Mouse (Mus musculus) kidney, embryonic 14.5 days (tissue): Measurements from ENCODE around the gene Cacnb4. TPM values are rescaled to one million over a fixed set of nuclear protein-coding genes. Genes with fewer than 3 reads are reported as not detected.

Experiments
- ATAC-seq: fragments of 200-750 bp; cut with Nextera tagmentation; 2 replicates; pipeline ENCODE4 v1.8.0; 2017; ENCODE audit warnings: moderate number of reproducible peaks, mild to moderate bottlenecking, moderate TSS enrichment, moderate library complexity; ENCODE audit not compliant: low FRiP score, low TSS enrichment
- H3K27ac ChIP-seq: fragments of 300-500 bp; sonication (generic); 2 replicates; pipeline ENCODE4 v1.5.1; 2014; ENCODE audit warnings: low read depth, mild to moderate bottlenecking, low read length, moderate library complexity, mixed read lengths
- H3K27me3 ChIP-seq: fragments of 300-500 bp; sonication (generic); 2 replicates; pipeline ENCODE4 v1.6.1; 2014; ENCODE audit warnings: mild to moderate bottlenecking, low read length; ENCODE audit not compliant: control insufficient read depth, insufficient read depth
- H3K36me3 ChIP-seq: fragments of 300-500 bp; sonication (generic); 2 replicates; pipeline ENCODE4 v1.6.1; 2014; ENCODE audit warnings: low read length, mixed read lengths; ENCODE audit not compliant: control insufficient read depth, insufficient read depth
- H3K4me1 ChIP-seq: fragments of 300-500 bp; sonication (generic); 2 replicates; pipeline ENCODE4 v1.6.1; 2014; ENCODE audit warnings: low read length, mixed read lengths; ENCODE audit not compliant: control insufficient read depth, insufficient read depth
- H3K4me2 ChIP-seq: fragments of 300-500 bp; sonication (generic); replicated peaks from 2 replicates; pipeline ENCODE4 v1.6.1; 2014; ENCODE audit warnings: low read depth, mild to moderate bottlenecking, low read length
- H3K4me3 ChIP-seq: fragments of 300-500 bp; sonication (generic); 2 replicates; pipeline ENCODE4 v1.5.1; 2014; ENCODE audit warnings: mild to moderate bottlenecking, low read length
- H3K9ac ChIP-seq: fragments of 300-500 bp; sonication (generic); 2 replicates; pipeline ENCODE4 v1.6.1; 2014; ENCODE audit warnings: low read depth, mild to moderate bottlenecking, low read length, moderate library complexity
- H3K9me3 ChIP-seq: fragments of 300-500 bp; sonication (generic); 2 replicates; pipeline ENCODE4 v1.6.1; 2016; ENCODE audit warnings: low read length; ENCODE audit not compliant: control insufficient read depth
- WGBS: fragments of 180-500 bp; shearing (Covaris S2); extraction: QIAGEN DNeasy Blood & Tissue Kit; methylation state at CpG from one replicate; pipeline ENCODE4 v1.1.7; 2014; 5-methylcytosine and 5-hydroxymethylcytosine counted together
- polyA plus RNA-seq: library from polyadenylated mRNA; unstranded; fragments of >200 nt; fragmentation: Nextera tagmentation; extraction: Ambion mirVana; gene quantifications from 2 replicates; pipeline ENCODE4 v1.2.1, GENCODE M21; 2014

Cacnb4 gene
- polyA plus RNA-seq, 1 experiment from 2014 or later, result 4.3 TPM

GRCm38 (mm10) chr2:52435919-52436632 lies 240.6 kb downstream of the Cacnb4 start:
- no peaks in the 10 kb centered on the region for H3K9me3 ChIP-seq
- no peaks in the 10 kb centered on the region for H3K27me3 ChIP-seq
- no peak overlapping the region for H3K4me2 ChIP-seq
- 75% methylated on average over 14 of the region's 14 CpGs for WGBS
- H3K4me1 ChIP-seq, result no peaks in the 10 kb centered on the region
- no peaks in the 10 kb centered on the region for H3K36me3 ChIP-seq
- no peak overlapping the region for H3K27ac ChIP-seq
- no peak overlapping the region for H3K4me3 ChIP-seq
- H3K9ac ChIP-seq, result no peak overlapping the region
- ATAC-seq, result no peak

- H3K9ac ChIP-seq, result no peak overlapping the region
- no peak overlapping the region for H3K4me2 ChIP-seq
- H3K27me3 ChIP-seq, result no peaks in the 10 kb centered on the region
- ATAC-seq, result no peak
- H3K4me1 ChIP-seq, result no peaks in the 10 kb centered on the region
- H3K4me3 ChIP-seq, result no peak overlapping the region
- 63% methylated on average over 7 of the region's 7 CpGs for WGBS
- no peaks in the 10 kb centered on the region for H3K9me3 ChIP-seq
- H3K27ac ChIP-seq, result no peak overlapping the region
- no peaks in the 10 kb centered on the region for H3K36me3 ChIP-seq
These were observed 243.3 kb downstream of the Cacnb4 start for GRCm38 (mm10) chr2:52433365-52433764.

GRCm38 (mm10) chr2:52427383-52427782 lies 249.2 kb downstream of the Cacnb4 start:
- H3K4me2 ChIP-seq, result no peak overlapping the region
- no peak for ATAC-seq
- 0 out of 2 replicates have a peak, but pooled peaks cover 10% of the 10 kb centered on the region for H3K4me1 ChIP-seq
- no peaks in the 10 kb centered on the region for H3K36me3 ChIP-seq
- no peak overlapping the region for H3K9ac ChIP-seq
- H3K27me3 ChIP-seq, result no peaks in the 10 kb centered on the region
- no peaks in the 10 kb centered on the region for H3K9me3 ChIP-seq
- 81% methylated on average over 3 of the region's 3 CpGs for WGBS
- no peak overlapping the region for H3K4me3 ChIP-seq
- no peak overlapping the region for H3K27ac ChIP-seq

GRCm38 (mm10) chr2:52426041-52426440 lies 250.6 kb downstream of the Cacnb4 start:
- H3K36me3 ChIP-seq, result no peaks in the 10 kb centered on the region
- no peak overlapping the region for H3K9ac ChIP-seq
- WGBS, result 95% methylated on average over 3 of the region's 3 CpGs
- H3K9me3 ChIP-seq, result no peaks in the 10 kb centered on the region
- peaks cover 20% of the 10 kb centered on the region for H3K4me1 ChIP-seq
- no peak overlapping the region; the same call in 1 of the 2 replicates for H3K4me2 ChIP-seq
- H3K27ac ChIP-seq, result no peak overlapping the region
- no peak for ATAC-seq
- no peaks in the 10 kb centered on the region for H3K27me3 ChIP-seq
- H3K4me3 ChIP-seq, result no peak overlapping the region

- H3K27me3 ChIP-seq, result no peaks in the 10 kb centered on the region
- peak overlapping the region; percentile 96 for H3K4me3 ChIP-seq
- H3K9ac ChIP-seq, result peak overlapping the region; percentile 96; the same call in 1 of the 2 replicates
- no peak overlapping the region; the same call in 1 of the 2 replicates for H3K27ac ChIP-seq
- WGBS, result 18% methylated on average over 10 of the region's 10 CpGs
- peak overlapping the region; percentile 63 for H3K4me2 ChIP-seq
- H3K4me1 ChIP-seq, result peaks cover 21% of the 10 kb centered on the region
- H3K9me3 ChIP-seq, result no peaks in the 10 kb centered on the region
- H3K36me3 ChIP-seq, result no peaks in the 10 kb centered on the region
- ATAC-seq, result no peak
These were observed 251.2 kb downstream of the Cacnb4 start for GRCm38 (mm10) chr2:52425523-52425795.

- Histone ChIP-seq H3K9me3 (no peaks in the 10 kb centered on the region), H3K4me1 (peaks cover 21% of the 10 kb centered on the region), H3K27ac (peak within 1 kb of the TSS; percentile 83), H3K36me3 (no peaks in the 10 kb centered on the region), H3K27me3 (no peaks in the 10 kb centered on the region), H3K4me2 (peak within 1 kb of the TSS; percentile 65), H3K9ac (peak within 1 kb of the TSS; percentile 96), H3K4me3 (peak within 1 kb of the TSS; percentile 96)
- WGBS, result under 1% methylated on average over 56 of the region's 57 CpGs
- ATAC-seq, result peak; percentile 96
These were observed 251.7 kb downstream of the Cacnb4 start, which contains the start of gene Arl5a for GRCm38 (mm10) chr2:52424747-52425522. Gene Arl5a (minus strand): TSS chr2:52424901.

- Histone ChIP-seq H3K4me1 (peaks cover 21% of the 10 kb centered on the region), H3K9ac (peak overlapping the region; percentile 96), H3K36me3 (no peaks in the 10 kb centered on the region), H3K27me3 (no peaks in the 10 kb centered on the region), H3K27ac (peak overlapping the region; percentile 83), H3K4me2 (peak overlapping the region; percentile 65), H3K4me3 (peak overlapping the region; percentile 96), H3K9me3 (no peaks in the 10 kb centered on the region)
- WGBS, result under 1% methylated on average over 28 of the region's 42 CpGs
- ATAC-seq, result peak; percentile 88
These were observed 252.3 kb downstream of the Cacnb4 start for GRCm38 (mm10) chr2:52424248-52424728.

- no peak for ATAC-seq
- H3K4me1 ChIP-seq, result peaks cover 21% of the 10 kb centered on the region
- H3K4me3 ChIP-seq, result peak overlapping the region; percentile 96
- under 1% methylated on average over 16 of the region's 16 CpGs for WGBS
- no peaks in the 10 kb centered on the region for H3K27me3 ChIP-seq
- no peaks in the 10 kb centered on the region for H3K36me3 ChIP-seq
- peak overlapping the region; percentile 65 for H3K4me2 ChIP-seq
- H3K27ac ChIP-seq, result no peak overlapping the region; the same call in 1 of the 2 replicates
- no peaks in the 10 kb centered on the region for H3K9me3 ChIP-seq
- peak overlapping the region; percentile 96 for H3K9ac ChIP-seq
These were observed 252.9 kb downstream of the Cacnb4 start for GRCm38 (mm10) chr2:52423611-52424247.
